Mouse (Mus musculus): ENCODE data around the gene Kcnh6. TPM values are rescaled to one million over a fixed set of nuclear protein-coding genes. Genes with fewer than 3 reads are reported as not detected.
A peak's percentile ranks its signal among the peaks of the same experiment; 100 is the strongest.

Gene Kcnh6
- polyA plus RNA-seq, 1 experiment = 4.3 TPM

DNA sequence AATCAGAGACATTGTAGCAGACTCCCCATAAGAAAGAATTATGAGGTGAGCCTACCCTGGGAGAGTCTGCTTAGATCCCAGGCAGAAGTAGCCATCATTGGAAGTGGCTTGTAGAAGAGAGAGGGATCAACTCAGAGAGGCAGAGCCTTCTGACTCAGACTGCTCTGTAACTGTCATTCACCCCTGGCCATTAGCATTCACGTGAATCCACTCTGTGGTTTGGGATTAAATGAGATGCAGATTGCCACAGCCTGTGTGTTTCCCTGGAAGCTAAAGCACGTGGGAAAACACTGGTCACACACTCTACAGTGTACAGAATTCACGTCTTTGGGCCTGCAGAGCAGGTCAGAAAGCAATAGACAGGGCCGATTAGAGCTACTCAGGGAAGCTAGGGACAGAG, 23.5 kb upstream of the Kcnh6 start:
- Histone ChIP-seq H3K27ac (ENCODE audit: control insufficient read depth, insufficient read depth, low read length) (no peak overlapping the region), H3K36me3 (ENCODE audit: control insufficient read depth, insufficient read depth, low read length) (no peaks in the 10 kb centered on the region), H3K27me3 (ENCODE audit: control insufficient read depth, insufficient read depth, low read length) (no peaks in the 10 kb centered on the region), H3K4me3 (ENCODE audit: control insufficient read depth, insufficient read depth, low read length) (no peak overlapping the region), H3K4me1 (replicated peaks; ENCODE audit: control insufficient read depth, insufficient read depth, low read length) (no peaks in the 10 kb centered on the region)
- TF ChIP-seq CTCF (IDR thresholded peaks at IDR 0.05; ENCODE audit: borderline replicate concordance, control insufficient read depth, extremely low read depth, insufficient read depth, low read length, poor library complexity) = no peak
- TF ChIP-seq POLR2A (IDR thresholded peaks at IDR 0.05; ENCODE audit: control insufficient read depth, extremely low read depth, insufficient read depth, low read length, poor library complexity) = no peak
- no peak for DNase-seq
- 94% methylated on average over 4 of the region's 4 CpGs for WGBS

DNA sequence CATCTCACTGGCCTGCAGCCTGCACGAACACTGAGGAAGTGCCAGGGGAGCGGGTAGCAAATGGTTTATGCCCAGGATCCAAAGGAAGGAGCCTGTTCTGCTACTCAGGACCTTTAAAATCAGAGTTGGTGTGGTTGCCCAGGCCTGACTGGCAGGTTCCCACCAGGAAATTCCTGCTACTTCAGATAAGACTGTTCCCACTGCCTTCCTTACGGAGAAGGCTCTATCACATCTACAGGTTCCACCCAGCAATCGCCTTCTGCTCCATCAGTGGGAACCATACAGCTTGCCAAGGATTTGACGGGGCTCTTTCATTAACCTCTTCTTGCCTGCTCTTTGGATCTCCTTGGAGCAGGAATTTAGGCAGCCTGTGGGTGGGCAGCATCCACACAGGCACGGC, 20.5 kb upstream of the Kcnh6 start:
- no peaks in the 10 kb centered on the region for H3K36me3 ChIP-seq (ENCODE audit: control insufficient read depth, insufficient read depth, low read length)
- TF ChIP-seq CTCF (IDR thresholded peaks at IDR 0.05; ENCODE audit: borderline replicate concordance, control insufficient read depth, extremely low read depth, insufficient read depth, low read length, poor library complexity) (no peak), POLR2A (IDR thresholded peaks at IDR 0.05; ENCODE audit: control insufficient read depth, extremely low read depth, insufficient read depth, low read length, poor library complexity) (no peak)
- DNase-seq = no peak
- H3K27me3 ChIP-seq (ENCODE audit: control insufficient read depth, insufficient read depth, low read length) = no peaks in the 10 kb centered on the region
- H3K4me3 ChIP-seq (ENCODE audit: control insufficient read depth, insufficient read depth, low read length) = no peak overlapping the region
- 79% methylated on average over 6 of the region's 6 CpGs for WGBS
- no peak overlapping the region for H3K27ac ChIP-seq (ENCODE audit: control insufficient read depth, insufficient read depth, low read length)
- no peaks in the 10 kb centered on the region for H3K4me1 ChIP-seq (replicated peaks; ENCODE audit: control insufficient read depth, insufficient read depth, low read length)

DNA sequence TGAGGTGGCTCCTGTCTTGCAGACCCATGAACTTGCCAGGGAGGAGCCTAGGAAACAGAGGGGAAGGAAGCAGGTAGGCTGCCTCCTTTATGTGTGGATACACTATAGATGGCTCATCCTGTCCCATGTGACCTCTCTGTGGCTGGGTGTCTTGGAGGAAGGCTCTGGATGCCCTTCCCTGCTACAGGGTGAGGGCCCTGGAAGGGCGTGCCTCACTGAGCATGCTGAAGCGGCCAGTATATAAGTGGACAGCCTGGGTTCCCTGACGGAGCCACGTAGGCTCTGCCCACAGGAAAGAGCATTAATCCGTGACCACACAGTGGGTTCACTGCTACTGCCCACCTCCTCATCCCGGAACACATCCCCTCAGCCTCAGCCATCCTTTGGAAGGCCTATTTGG, 18.5 kb upstream of the Kcnh6 start:
- no peak overlapping the region for H3K4me3 ChIP-seq (ENCODE audit: control insufficient read depth, insufficient read depth, low read length)
- no peak for DNase-seq
- H3K36me3 ChIP-seq (ENCODE audit: control insufficient read depth, insufficient read depth, low read length) = no peaks in the 10 kb centered on the region
- no peaks in the 10 kb centered on the region for H3K27me3 ChIP-seq (ENCODE audit: control insufficient read depth, insufficient read depth, low read length)
- H3K4me1 ChIP-seq (replicated peaks; ENCODE audit: control insufficient read depth, insufficient read depth, low read length) = no peaks in the 10 kb centered on the region
- TF ChIP-seq CTCF (IDR thresholded peaks at IDR 0.05; ENCODE audit: borderline replicate concordance, control insufficient read depth, extremely low read depth, insufficient read depth, low read length, poor library complexity) (no peak), POLR2A (IDR thresholded peaks at IDR 0.05; ENCODE audit: control insufficient read depth, extremely low read depth, insufficient read depth, low read length, poor library complexity) (no peak)
- H3K27ac ChIP-seq (ENCODE audit: control insufficient read depth, insufficient read depth, low read length) = no peak overlapping the region
- 86% methylated on average over 6 of the region's 6 CpGs for WGBS

DNA sequence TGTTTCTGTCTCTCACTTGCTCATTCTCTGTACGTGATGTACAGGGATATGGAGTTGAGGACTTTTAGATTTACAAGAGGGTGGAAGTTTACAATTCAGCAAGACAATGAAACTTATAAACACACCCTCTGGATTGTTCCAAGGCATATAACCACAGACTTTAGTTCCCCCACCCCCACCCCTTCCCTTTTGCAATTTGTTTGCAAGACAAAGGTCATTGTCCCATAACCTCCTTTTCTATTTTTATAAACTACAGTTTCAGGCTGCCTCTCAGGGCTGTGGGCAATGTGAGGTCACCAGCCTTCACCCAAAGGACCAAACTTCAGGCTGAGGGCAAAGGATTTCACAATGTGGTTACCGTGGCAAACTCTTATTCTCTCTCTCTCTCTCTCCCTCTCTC, 17.7 kb upstream of the Kcnh6 start:
- Histone ChIP-seq H3K4me1 (replicated peaks; ENCODE audit: control insufficient read depth, insufficient read depth, low read length) (no peaks in the 10 kb centered on the region), H3K27me3 (ENCODE audit: control insufficient read depth, insufficient read depth, low read length) (no peaks in the 10 kb centered on the region), H3K4me3 (ENCODE audit: control insufficient read depth, insufficient read depth, low read length) (no peak overlapping the region), H3K36me3 (ENCODE audit: control insufficient read depth, insufficient read depth, low read length) (no peaks in the 10 kb centered on the region), H3K27ac (ENCODE audit: control insufficient read depth, insufficient read depth, low read length) (no peak overlapping the region)
- no peak for TF ChIP-seq POLR2A (IDR thresholded peaks at IDR 0.05; ENCODE audit: control insufficient read depth, extremely low read depth, insufficient read depth, low read length, poor library complexity)
- TF ChIP-seq CTCF (IDR thresholded peaks at IDR 0.05; ENCODE audit: borderline replicate concordance, control insufficient read depth, extremely low read depth, insufficient read depth, low read length, poor library complexity) = no peak
- WGBS = 40% methylated on average over 2 of the region's 2 CpGs
- DNase-seq = no peak

DNA sequence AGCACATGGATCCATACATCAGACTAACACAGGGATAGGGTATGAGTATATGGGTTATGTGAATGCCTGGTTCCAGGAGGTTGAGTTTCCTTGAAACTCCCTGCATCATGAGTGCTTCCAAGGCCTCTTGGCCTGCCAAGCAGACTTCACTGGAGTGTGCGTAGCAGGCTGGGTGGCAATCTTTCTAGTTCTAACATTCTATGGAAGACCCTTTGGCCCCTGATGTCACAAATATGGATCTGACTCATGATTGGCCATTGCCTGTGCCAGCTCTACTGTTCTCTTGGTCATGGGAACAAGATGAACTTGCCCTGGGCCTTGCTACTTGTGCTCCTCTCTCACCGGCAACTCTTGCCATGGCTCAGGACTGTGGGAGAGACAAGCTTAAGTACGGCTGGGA, 13.5 kb upstream of the Kcnh6 start, which contains the start of gene Ace3:
Ace3 (plus strand) TSS at position 301 of the 400 bp plus-strand sequence.
- Histone ChIP-seq H3K4me3 (ENCODE audit: control insufficient read depth, insufficient read depth, low read length) (no peak within 1 kb of the TSS), H3K36me3 (ENCODE audit: control insufficient read depth, insufficient read depth, low read length) (no peaks in the 10 kb centered on the region), H3K27ac (ENCODE audit: control insufficient read depth, insufficient read depth, low read length) (no peak within 1 kb of the TSS), H3K4me1 (replicated peaks; ENCODE audit: control insufficient read depth, insufficient read depth, low read length) (no peaks in the 10 kb centered on the region), H3K27me3 (ENCODE audit: control insufficient read depth, insufficient read depth, low read length) (no peaks in the 10 kb centered on the region)
- no peak for DNase-seq
- no peak for TF ChIP-seq CTCF (IDR thresholded peaks at IDR 0.05; ENCODE audit: borderline replicate concordance, control insufficient read depth, extremely low read depth, insufficient read depth, low read length, poor library complexity)
- no peak for TF ChIP-seq POLR2A (IDR thresholded peaks at IDR 0.05; ENCODE audit: control insufficient read depth, extremely low read depth, insufficient read depth, low read length, poor library complexity)
- WGBS = 91% methylated on average over 3 of the region's 3 CpGs

DNA sequence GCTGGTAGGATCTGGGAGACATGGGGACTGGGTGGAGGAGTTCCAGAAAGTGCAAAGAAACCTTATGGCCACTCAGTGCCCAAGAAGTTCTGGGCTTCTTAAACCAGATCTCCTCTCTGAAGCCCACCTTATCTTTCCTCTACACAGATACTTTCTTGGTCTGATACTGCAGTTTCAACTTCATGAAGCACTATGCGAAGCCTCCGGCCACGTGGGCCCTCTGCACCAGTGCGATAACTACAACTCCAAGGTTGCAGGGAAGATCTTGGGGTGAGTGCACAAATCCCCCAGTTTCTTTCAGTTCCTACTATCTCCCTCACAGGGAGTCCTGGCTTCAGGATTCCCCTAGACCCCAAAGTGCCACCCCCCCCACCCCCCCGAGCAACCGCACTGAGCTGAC, 7.9 kb upstream of the Kcnh6 start:
- no peaks in the 10 kb centered on the region for H3K4me1 ChIP-seq (replicated peaks; ENCODE audit: control insufficient read depth, insufficient read depth, low read length)
- no peak for DNase-seq
- 94% methylated on average over 6 of the region's 6 CpGs for WGBS

DNA sequence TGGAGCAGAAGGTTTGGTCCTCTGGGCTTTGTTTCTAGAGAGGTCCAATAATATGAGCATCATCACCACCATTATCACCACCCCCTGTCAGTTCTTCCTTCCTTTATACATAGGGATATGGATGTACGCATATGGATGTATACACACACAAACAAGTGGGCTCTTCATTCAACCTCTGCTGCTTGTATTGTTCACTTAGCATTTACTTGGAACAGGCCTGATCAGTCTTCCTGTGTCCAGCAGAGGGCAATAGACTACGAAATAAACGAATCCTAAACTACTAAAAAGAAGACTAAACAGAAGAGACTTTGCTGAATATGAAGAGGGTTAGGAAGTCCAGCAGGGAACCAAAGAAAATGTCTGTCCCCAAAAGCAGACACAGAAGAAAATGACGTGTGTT, 6.2 kb upstream of the Kcnh6 start:
- Histone ChIP-seq H3K27me3 (ENCODE audit: control insufficient read depth, insufficient read depth, low read length) (no peaks in the 10 kb centered on the region), H3K27ac (ENCODE audit: control insufficient read depth, insufficient read depth, low read length) (no peak overlapping the region), H3K4me3 (ENCODE audit: control insufficient read depth, insufficient read depth, low read length) (no peak overlapping the region), H3K36me3 (ENCODE audit: control insufficient read depth, insufficient read depth, low read length) (no peaks in the 10 kb centered on the region), H3K4me1 (replicated peaks; ENCODE audit: control insufficient read depth, insufficient read depth, low read length) (no peaks in the 10 kb centered on the region)
- 26% methylated on average over 4 of the region's 4 CpGs for WGBS
- peak; percentile 21 for DNase-seq
- TF ChIP-seq POLR2A (IDR thresholded peaks at IDR 0.05; ENCODE audit: control insufficient read depth, extremely low read depth, insufficient read depth, low read length, poor library complexity) = no peak
- TF ChIP-seq CTCF (IDR thresholded peaks at IDR 0.05; ENCODE audit: borderline replicate concordance, control insufficient read depth, extremely low read depth, insufficient read depth, low read length, poor library complexity) = no peak

More for the DNA sequence above, 7.9 kb upstream of the Kcnh6 start:
- no peaks in the 10 kb centered on the region for H3K27me3 ChIP-seq (ENCODE audit: control insufficient read depth, insufficient read depth, low read length)
- no peaks in the 10 kb centered on the region for H3K36me3 ChIP-seq (ENCODE audit: control insufficient read depth, insufficient read depth, low read length)
- TF ChIP-seq POLR2A (IDR thresholded peaks at IDR 0.05; ENCODE audit: control insufficient read depth, extremely low read depth, insufficient read depth, low read length, poor library complexity) = no peak
- TF ChIP-seq CTCF (IDR thresholded peaks at IDR 0.05; ENCODE audit: borderline replicate concordance, control insufficient read depth, extremely low read depth, insufficient read depth, low read length, poor library complexity) = no peak
- no peak overlapping the region for H3K4me3 ChIP-seq (ENCODE audit: control insufficient read depth, insufficient read depth, low read length)
- no peak overlapping the region for H3K27ac ChIP-seq (ENCODE audit: control insufficient read depth, insufficient read depth, low read length)

Data from thymus, adult 2 months (tissue).